Mouse (Mus musculus) forebrain, postnatal 0 days (tissue): ENCODE measurements around the gene Babam2. TPM values are rescaled to one million over a fixed set of nuclear protein-coding genes. Genes with fewer than 3 reads are reported as not detected.

Source experiments
- ATAC-seq: fragments of 200-750 bp; cut with Nextera tagmentation; 2 replicates; pipeline ENCODE4 v1.8.0; 2017; ENCODE audit warnings: mild to moderate bottlenecking, moderate library complexity
- DNase-seq: peaks from one replicate; pipeline ENCODE4 v3.0.0-alpha.2; 2015
- H3K27ac ChIP-seq: fragments of 300-500 bp; sonication (generic); 2 replicates; pipeline ENCODE4 v1.5.1; 2014; ENCODE audit warnings: low read depth, mild to moderate bottlenecking, antibody characterized with exemption, low read length, moderate library complexity, mixed read lengths
- H3K27me3 ChIP-seq: fragments of 300-500 bp; sonication (generic); 2 replicates; pipeline ENCODE4 v1.6.1; 2014; ENCODE audit warnings: mild to moderate bottlenecking, low read length, mixed read lengths; ENCODE audit not compliant: insufficient read depth
- H3K36me3 ChIP-seq: fragments of 300-500 bp; sonication (generic); 2 replicates; pipeline ENCODE4 v1.6.1; 2014; ENCODE audit warnings: mild to moderate bottlenecking, moderate library complexity; ENCODE audit not compliant: insufficient read depth
- H3K4me1 ChIP-seq: fragments of 300-500 bp; sonication (generic); 2 replicates; pipeline ENCODE4 v1.6.1; 2014; ENCODE audit warnings: antibody characterized with exemption; ENCODE audit not compliant: insufficient read depth
- H3K4me2 ChIP-seq: fragments of 300-500 bp; sonication (generic); 2 replicates; pipeline ENCODE4 v1.6.1; 2014; ENCODE audit warnings: low read depth, mild to moderate bottlenecking, moderate library complexity
- H3K4me3 ChIP-seq: fragments of 300-500 bp; sonication (generic); 2 replicates; pipeline ENCODE4 v1.5.1; 2014; ENCODE audit warnings: low read depth, low read length, mixed read lengths
- H3K9ac ChIP-seq: fragments of 300-500 bp; sonication (generic); 2 replicates; pipeline ENCODE4 v1.6.1; 2014; ENCODE audit warnings: mild to moderate bottlenecking
- H3K9me3 ChIP-seq: fragments of 300-500 bp; sonication (generic); 2 replicates; pipeline ENCODE4 v1.6.1; 2016; ENCODE audit warnings: low read length
- CTCF ChIP-seq: sonication (generic); IDR thresholded peaks from 2 replicates; pipeline ENCODE4 v1.5.1; 2016; ENCODE audit warnings: antibody characterized with exemption, control low read depth, low read depth
- WGBS: fragments of 180-500 bp; shearing (Covaris S2); extraction: QIAGEN DNeasy Blood & Tissue Kit; methylation state at CpG from one replicate; pipeline ENCODE4 v1.1.7; 2014; 5-methylcytosine and 5-hydroxymethylcytosine counted together
- polyA plus RNA-seq: library from polyadenylated mRNA; unstranded; fragments of >200 nt; fragmentation: Nextera tagmentation; extraction: Ambion mirVana; gene quantifications from 2 replicates; pipeline ENCODE4 v1.2.1, GENCODE M21; 2015
- total RNA-seq: library from RNA; depleted of rRNA; stranded (reverse); fragments of >200 nt; gene quantifications from 2 replicates; pipeline ENCODE4 v1.2.3, GENCODE M21; 2014

Gene Babam2
- total and polyA plus RNA-seq, 2 experiments from 2014 or later: 42.7 to 61.5 TPM

- H3K4me2 ChIP-seq: no peak overlapping the region
- no peak overlapping the region for H3K27ac ChIP-seq
- H3K9me3 ChIP-seq: no peaks in the 10 kb centered on the region
- H3K9ac ChIP-seq: no peak overlapping the region
- H3K4me3 ChIP-seq: no peak overlapping the region
- no peaks in the 10 kb centered on the region for H3K36me3 ChIP-seq
- H3K4me1 ChIP-seq: no peaks in the 10 kb centered on the region
- no peak for TF ChIP-seq CTCF
- ATAC-seq (no peak), DNase-seq (no peak)
- WGBS: 79% methylated on average over 2 of the region's 2 CpGs
- no peaks in the 10 kb centered on the region for H3K27me3 ChIP-seq
These were observed 183.0 kb downstream of the Babam2 start for GRCm38 (mm10) chr5:31880457-31880856.

DNA sequence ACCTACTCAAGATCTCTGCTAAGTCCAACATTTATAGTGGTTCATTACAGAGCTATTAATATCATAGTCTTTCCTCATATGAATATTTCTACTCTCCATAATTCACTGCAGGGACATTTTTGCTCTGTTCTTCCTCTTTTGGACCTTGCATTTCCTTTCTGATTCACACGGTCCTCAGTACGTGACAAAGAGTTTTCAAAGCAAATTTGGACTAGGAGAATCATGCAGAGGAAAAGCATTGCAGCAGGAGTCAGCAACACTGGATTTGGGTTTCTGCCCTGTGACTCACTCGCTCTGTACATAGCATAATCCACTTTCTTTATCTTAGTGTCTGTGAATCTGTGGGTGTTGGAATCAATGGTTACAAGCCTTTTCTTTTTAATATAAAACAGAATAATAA lies 184.8 kb downstream of the Babam2 start:
- Histone ChIP-seq H3K9ac (no peak overlapping the region), H3K9me3 (no peaks in the 10 kb centered on the region), H3K4me3 (no peak overlapping the region), H3K27me3 (no peaks in the 10 kb centered on the region), H3K27ac (no peak overlapping the region), H3K4me1 (no peaks in the 10 kb centered on the region), H3K4me2 (no peak overlapping the region), H3K36me3 (no peaks in the 10 kb centered on the region)
- DNase-seq (no peak), ATAC-seq (no peak)
- WGBS: 80% methylated on average over 3 of the region's 3 CpGs
- no peak for TF ChIP-seq CTCF

DNA sequence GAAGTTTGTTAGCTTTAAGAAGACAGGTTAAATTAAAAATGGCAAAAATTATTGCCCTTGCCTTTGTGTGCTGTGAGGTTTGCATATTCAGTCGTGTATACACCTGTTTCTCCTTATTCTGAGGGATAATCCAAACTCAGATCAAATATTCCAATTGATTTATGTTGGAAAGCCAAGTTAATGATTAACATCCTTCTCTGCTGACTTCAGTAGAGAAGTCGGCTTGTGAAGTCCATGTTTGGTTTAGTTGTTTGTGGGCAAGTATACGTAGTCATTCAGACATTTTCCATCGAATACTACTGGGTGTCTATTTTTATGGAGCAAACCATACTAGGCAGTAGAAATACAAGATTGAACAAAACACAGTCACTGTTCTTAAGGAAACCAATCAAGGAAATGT lies 187.5 kb downstream of the Babam2 start:
- no peak for ATAC-seq
- H3K4me2 ChIP-seq: no peak overlapping the region

DNA sequence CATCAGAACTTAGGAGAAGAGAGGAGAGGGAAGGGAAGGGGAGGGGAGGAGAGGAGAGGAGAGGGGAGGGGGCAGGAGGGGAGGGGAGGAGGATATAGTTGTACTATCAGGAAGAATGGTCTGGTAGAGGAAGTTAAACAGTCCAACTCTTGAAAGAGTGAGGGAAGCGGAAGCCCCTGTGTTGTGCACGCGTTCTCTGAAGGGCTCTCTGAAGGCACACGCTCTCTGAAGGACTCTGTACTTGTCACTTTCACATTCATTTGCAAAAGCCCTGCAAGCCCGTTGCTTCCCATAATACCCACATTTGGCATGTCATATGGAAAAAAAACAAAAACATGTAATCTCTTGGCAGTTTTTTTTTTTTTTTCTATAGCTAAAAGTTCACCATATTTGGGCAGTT lies 190.1 kb downstream of the Babam2 start:
- TF ChIP-seq CTCF: no peak
- H3K27ac ChIP-seq: no peak overlapping the region
- 69% methylated on average over 5 of the region's 5 CpGs for WGBS
- H3K27me3 ChIP-seq: no peaks in the 10 kb centered on the region
- H3K4me3 ChIP-seq: no peak overlapping the region
- H3K9ac ChIP-seq: no peak overlapping the region
- H3K36me3 ChIP-seq: no peaks in the 10 kb centered on the region
- ATAC-seq: no peak
- no peaks in the 10 kb centered on the region for H3K9me3 ChIP-seq
- H3K4me1 ChIP-seq: no peaks in the 10 kb centered on the region
- no peak for DNase-seq
- H3K4me2 ChIP-seq: no peak overlapping the region

More for the DNA sequence above, 187.5 kb downstream of the Babam2 start:
- Histone ChIP-seq H3K27me3 (no peaks in the 10 kb centered on the region), H3K4me1 (no peaks in the 10 kb centered on the region), H3K9me3 (no peaks in the 10 kb centered on the region), H3K4me3 (no peak overlapping the region), H3K27ac (no peak overlapping the region), H3K9ac (no peak overlapping the region), H3K36me3 (no peaks in the 10 kb centered on the region)
- no peak for DNase-seq
- TF ChIP-seq CTCF: no peak
- 89% methylated on average over 4 of the region's 4 CpGs for WGBS

GRCm38 (mm10) chr5:31888341-31888740 lies 190.9 kb downstream of the Babam2 start:
- Histone ChIP-seq H3K9me3 (no peaks in the 10 kb centered on the region), H3K4me3 (no peak overlapping the region), H3K27ac (no peak overlapping the region), H3K4me2 (no peak overlapping the region), H3K4me1 (no peaks in the 10 kb centered on the region), H3K36me3 (no peaks in the 10 kb centered on the region), H3K9ac (no peak overlapping the region), H3K27me3 (no peaks in the 10 kb centered on the region)
- ATAC-seq (no peak), DNase-seq (no peak)
- 68% methylated on average over 3 of the region's 3 CpGs for WGBS
- TF ChIP-seq CTCF: no peak

DNA sequence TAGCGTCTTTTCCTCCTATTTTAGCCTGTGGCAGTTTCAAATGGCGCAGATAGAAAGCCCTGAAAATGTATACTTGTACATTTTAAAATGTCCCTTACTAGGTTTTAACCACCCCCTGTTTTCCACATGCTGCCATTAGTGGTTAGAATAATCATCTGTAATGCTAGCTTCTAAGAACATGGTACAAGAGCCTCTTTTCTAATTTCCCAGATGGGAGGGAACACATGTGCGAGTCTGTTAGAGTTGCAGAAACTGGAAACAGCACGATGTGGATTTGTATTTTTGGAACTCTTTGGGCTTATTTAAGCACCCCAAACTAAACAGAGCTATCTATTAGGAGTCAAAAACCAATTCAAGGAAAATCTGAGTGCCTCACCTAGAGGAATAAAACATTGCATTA lies 195.1 kb downstream of the Babam2 start:
- no peak for TF ChIP-seq CTCF
- H3K36me3 ChIP-seq: no peaks in the 10 kb centered on the region
- ATAC-seq: no peak
- no peaks in the 10 kb centered on the region for H3K9me3 ChIP-seq
- no peak overlapping the region for H3K27ac ChIP-seq
- H3K4me1 ChIP-seq: no peaks in the 10 kb centered on the region
- DNase-seq: no peak
- no peak overlapping the region for H3K4me3 ChIP-seq
- WGBS: 84% methylated on average over 4 of the region's 4 CpGs
- H3K27me3 ChIP-seq: no peaks in the 10 kb centered on the region
- no peak overlapping the region for H3K9ac ChIP-seq
- H3K4me2 ChIP-seq: no peak overlapping the region

DNA sequence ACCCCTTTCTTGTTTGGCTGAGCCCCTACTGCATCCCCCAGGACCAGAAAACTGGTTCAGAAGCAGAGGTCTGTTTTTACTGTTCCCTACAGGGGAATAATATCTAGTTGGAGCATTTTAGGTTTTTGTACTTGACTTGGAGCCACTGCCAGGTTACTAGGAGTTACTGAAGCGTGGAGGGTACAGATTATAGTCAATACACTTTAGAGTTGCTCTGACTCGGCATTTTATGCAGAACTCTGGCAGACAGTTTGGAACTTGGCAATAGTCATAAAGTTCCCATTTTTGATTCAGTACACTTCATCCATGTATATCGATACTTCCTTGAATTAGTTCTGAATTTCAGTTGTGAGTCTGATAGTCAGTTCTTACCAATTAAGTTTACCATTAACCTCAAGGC lies 202.4 kb downstream of the Babam2 start:
- TF ChIP-seq CTCF: no peak

DNA sequence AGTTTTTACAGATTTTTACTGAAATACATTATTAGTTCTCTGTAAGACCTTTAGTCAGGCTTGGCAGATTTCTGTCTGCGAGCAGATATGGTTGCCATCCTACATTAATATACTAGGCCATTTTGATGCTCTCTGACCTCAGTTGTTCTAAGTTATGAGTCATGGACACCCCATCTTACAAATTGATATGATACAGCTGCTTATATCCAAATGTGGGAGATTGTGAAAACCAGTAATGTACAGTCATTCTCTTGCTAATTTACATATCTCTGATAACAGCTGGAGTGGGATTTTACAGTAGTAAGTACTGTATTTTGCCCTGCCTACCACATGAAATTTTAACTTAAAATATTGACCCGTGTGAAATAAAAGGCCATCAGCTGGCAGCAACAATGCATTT lies 204.7 kb downstream of the Babam2 start:
- no peak overlapping the region for H3K4me3 ChIP-seq
- no peaks in the 10 kb centered on the region for H3K4me1 ChIP-seq
- 93% methylated on average over 2 of the region's 2 CpGs for whole genome bisulfite sequencing
- H3K9ac ChIP-seq: no peak overlapping the region
- no peak overlapping the region for H3K27ac ChIP-seq
- H3K4me2 ChIP-seq: no peak overlapping the region
- H3K27me3 ChIP-seq: no peaks in the 10 kb centered on the region
- DNase-seq (no peak), ATAC-seq (no peak)
- H3K9me3 ChIP-seq: no peaks in the 10 kb centered on the region
- no peak for TF ChIP-seq CTCF
- no peaks in the 10 kb centered on the region for H3K36me3 ChIP-seq

More for the DNA sequence above, 202.4 kb downstream of the Babam2 start:
- 78% methylated on average over 3 of the region's 3 CpGs for WGBS
- no peaks in the 10 kb centered on the region for H3K4me1 ChIP-seq
- H3K9me3 ChIP-seq: no peaks in the 10 kb centered on the region
- DNase-seq (no peak), ATAC-seq (no peak)
- no peak overlapping the region for H3K4me3 ChIP-seq
- H3K27ac ChIP-seq: no peak overlapping the region
- no peaks in the 10 kb centered on the region for H3K27me3 ChIP-seq
- no peaks in the 10 kb centered on the region for H3K36me3 ChIP-seq
- no peak overlapping the region for H3K9ac ChIP-seq
- no peak overlapping the region for H3K4me2 ChIP-seq
